Mouse (Mus musculus): ENCODE data around the gene Ankrd13d. TPM values are rescaled to one million over a fixed set of nuclear protein-coding genes. Genes with fewer than 3 reads are reported as not detected.

Ankrd13d gene
- total and polyA plus RNA-seq, 3 experiments = 3.8 to 55.1 (median 13.2) TPM

DNA sequence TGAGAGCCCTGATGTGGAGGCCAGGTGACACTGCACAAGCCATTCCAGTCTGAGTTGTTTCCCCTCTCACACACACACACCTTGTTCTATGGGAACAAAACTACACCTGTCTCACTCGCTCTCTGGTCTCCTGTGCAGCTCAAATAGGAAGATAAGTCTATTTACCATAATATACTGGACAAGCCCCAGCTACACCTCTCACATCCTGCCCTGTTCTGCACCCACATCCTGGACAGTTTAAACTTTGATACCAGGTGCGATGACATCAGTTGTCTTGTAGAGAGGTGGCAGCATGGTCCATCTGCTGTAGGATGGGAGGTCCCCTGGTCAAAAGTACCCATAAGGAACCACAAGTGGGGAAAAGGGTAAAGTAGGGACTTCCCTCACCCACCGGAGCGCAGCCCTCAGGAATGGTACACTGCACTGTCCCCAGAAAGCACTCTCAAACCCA lies 22.0 kb upstream of the Ankrd13d start (continued):
- TF ChIP-seq GABPA (IDR thresholded peaks at IDR 0.05; ENCODE audit: insufficient replicate concordance, low read depth, low read length) = no peak
- TF ChIP-seq NRF1 (IDR thresholded peaks at IDR 0.05; ENCODE audit: low read depth, low read length) = no peak
- peak; percentile 97 for TF ChIP-seq TCF12 (IDR thresholded peaks at IDR 0.05; ENCODE audit: low read depth, low read length)
- peak; percentile 45 for TF ChIP-seq NELFE (IDR thresholded peaks at IDR 0.05; ENCODE audit: low read depth, low read length)
- TF ChIP-seq TBP (conservative IDR thresholded peaks at IDR 0.05; ENCODE audit: low read depth, low read length) = peak; percentile 64; the same call in 1 of the 2 replicates
- TF ChIP-seq ZC3H11A (IDR thresholded peaks at IDR 0.05; ENCODE audit: low read depth, low read length) = no peak
- peak; percentile 70 for TF ChIP-seq BHLHE40 (IDR thresholded peaks at IDR 0.05; ENCODE audit: low read depth, low read length)
- TF ChIP-seq MYC (IDR thresholded peaks at IDR 0.05; ENCODE audit: low read depth, low read length) = peak; percentile 72
- TF ChIP-seq PAX5 (IDR thresholded peaks at IDR 0.05; ENCODE audit: low read length) = no peak
- peak; percentile 76 for TF ChIP-seq MAX (IDR thresholded peaks at IDR 0.05; ENCODE audit: low read length)
- peak; percentile 90 for TF ChIP-seq IRF4 (IDR thresholded peaks at IDR 0.05; ENCODE audit: low read depth, low read length)
- TF ChIP-seq MEF2A (IDR thresholded peaks at IDR 0.05; ENCODE audit: borderline replicate concordance, low read depth, low read length) = peak; percentile 85; the same call in 1 of the 2 replicates
- no peak for TF ChIP-seq HCFC1 (IDR thresholded peaks at IDR 0.05; ENCODE audit: low read depth, low read length)
- no peak for TF ChIP-seq USF2 (conservative IDR thresholded peaks at IDR 0.05; ENCODE audit: low read depth, low read length)
- TF ChIP-seq CTCF (conservative IDR thresholded peaks at IDR 0.05 in 1 of 2, IDR thresholded peaks at IDR 0.05 in 1 of 2; ENCODE audit: low read depth in 2 of 2, low read length in 2 of 2) = peak in 1 of 2 experiments; percentile 5; a peak in 1 of 4 replicates
- no peak for TF ChIP-seq ZNF384 (IDR thresholded peaks at IDR 0.05; ENCODE audit: low read depth, low read length)
- TF ChIP-seq POLR2A (IDR thresholded peaks at IDR 0.05; ENCODE audit: low read depth, low read length) = peak; percentile 60

DNA sequence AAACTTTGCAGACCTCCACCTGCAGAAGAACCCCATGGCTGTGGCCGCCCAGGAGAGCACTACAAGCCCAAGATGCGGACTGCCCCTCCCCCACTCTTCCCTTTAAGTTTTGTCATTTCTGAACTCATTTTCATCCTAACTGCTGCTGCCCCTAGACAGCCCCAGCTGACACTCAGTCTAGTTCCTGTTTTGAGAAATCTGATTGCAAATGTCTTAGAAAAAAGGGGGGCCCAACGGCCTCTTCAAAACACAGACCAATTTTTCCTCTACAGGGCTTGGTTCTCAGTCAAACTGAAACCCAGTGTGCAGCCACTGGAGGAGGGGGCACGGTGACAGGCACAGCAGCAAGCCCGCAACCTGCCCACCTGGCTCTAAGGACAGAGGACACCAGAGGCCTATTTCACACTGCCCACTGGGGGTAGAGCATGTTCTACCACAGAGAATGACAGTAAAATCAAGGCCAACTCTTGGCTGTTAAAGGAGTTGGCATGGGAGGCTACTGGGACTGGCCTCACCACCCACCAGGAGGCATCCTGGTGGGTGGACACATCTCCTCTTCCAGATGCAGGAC lies 21.4 kb upstream of the Ankrd13d start:
- in situ Hi-C loops (cut with MboI; ENCODE audit: low pct_ligation_motif_present, low pct_unique_long_range_greater_than_20kb, low sequenced_read_pairs) = no loop called here
- no peaks in the 10 kb centered on the region for H3K27me3 ChIP-seq (replicated peaks)
- DNase-seq (ENCODE audit: extremely low read depth) = peak; percentile 97
- H3K27ac ChIP-seq (ENCODE audit: insufficient read depth, low read depth) = peak overlapping the region; percentile 99
- H3K36me3 ChIP-seq (replicated peaks in 1 of 2; ENCODE audit: control insufficient read depth in 1 of 2, insufficient read depth in 1 of 2, low read length in 1 of 2) = peaks cover 8 to 21% of the 10 kb centered on the region in 2 experiments
- peak overlapping the region; percentile 92 for H3K4me2 ChIP-seq (ENCODE audit: insufficient read depth, low read depth, poor library complexity, severe bottlenecking)
- H3K79me2 ChIP-seq (replicated peaks; ENCODE audit: control insufficient read depth, extremely low read depth, insufficient read depth, poor library complexity, severe bottlenecking) = peaks cover 57% of the 10 kb centered on the region
- peaks cover 21 to 60% of the 10 kb centered on the region in 2 experiments for H3K4me1 ChIP-seq (ENCODE audit: control insufficient read depth in 1 of 2, insufficient read depth in 2 of 2)
- H3K4me3 ChIP-seq (replicated peaks in 1 of 3; ENCODE audit: low read depth in 2 of 3, low read length in 2 of 3, poor library complexity in 1 of 3) = peak overlapping the region; percentile 87 to 98 (median 89)
- dilution Hi-C loops (cut with MboI; ENCODE audit: extremely low pct_ligation_motif_present, extremely low pct_unique_long_range_greater_than_20kb, low sequenced_read_pairs) = no loop called here
- H3K9ac ChIP-seq (ENCODE audit: insufficient read depth, low read depth) = peak overlapping the region; percentile 100
- H3K9me3 ChIP-seq (replicated peaks; ENCODE audit: low read length) = no peaks in the 10 kb centered on the region
- TF ChIP-seq HCFC1 (IDR thresholded peaks at IDR 0.05; ENCODE audit: low read depth, low read length) (peak; percentile 64), JUN (IDR thresholded peaks at IDR 0.05; ENCODE audit: insufficient read depth, low read depth, low read length) (peak; percentile 92), MAFK (IDR thresholded peaks at IDR 0.05; ENCODE audit: insufficient replicate concordance, low read length) (peak; percentile 81), ZKSCAN1 (IDR thresholded peaks at IDR 0.05; ENCODE audit: borderline replicate concordance, low read depth, low read length) (no peak), MAX (IDR thresholded peaks at IDR 0.05; ENCODE audit: low read length) (peak; percentile 61), ETS1 (conservative IDR thresholded peaks at IDR 0.05; ENCODE audit: low read depth, low read length) (peak; percentile 100), USF2 (conservative IDR thresholded peaks at IDR 0.05; ENCODE audit: low read depth, low read length) (no peak), POLR2AphosphoS2 (IDR thresholded peaks at IDR 0.05; ENCODE audit: low read depth, low read length) (0 out of 2 replicates have a peak, but pooled peaks have one; percentile 28), POLR2A (IDR thresholded peaks at IDR 0.05; ENCODE audit: low read depth, low read length) (no peak; the same call in none of the 2 replicates), EP300 (IDR thresholded peaks at IDR 0.05; ENCODE audit: low read length) (peak; percentile 99), NELFE (IDR thresholded peaks at IDR 0.05; ENCODE audit: low read depth, low read length) (peak; percentile 57; the same call in 1 of the 2 replicates), CHD1 (IDR thresholded peaks at IDR 0.05; ENCODE audit: low read depth, low read length) (no peak; the same call in 1 of the 2 replicates), USF1 (IDR thresholded peaks at IDR 0.05; ENCODE audit: low read depth, low read length) (no peak), KAT2A (IDR thresholded peaks at IDR 0.05; ENCODE audit: insufficient replicate concordance, low read length) (0 out of 2 replicates have a peak, but pooled peaks have one; percentile 59), MEF2A (IDR thresholded peaks at IDR 0.05; ENCODE audit: borderline replicate concordance, low read depth, low read length) (peak; percentile 97), NRF1 (IDR thresholded peaks at IDR 0.05; ENCODE audit: low read depth, low read length) (peak; percentile 43; the same call in 1 of the 2 replicates), ZMIZ1 (IDR thresholded peaks at IDR 0.05; ENCODE audit: low read depth, low read length) (peak; percentile 66), ZNF384 (IDR thresholded peaks at IDR 0.05; ENCODE audit: low read depth, low read length) (peak; percentile 88), BHLHE40 (IDR thresholded peaks at IDR 0.05; ENCODE audit: low read depth, low read length) (peak; percentile 95), TCF12 (IDR thresholded peaks at IDR 0.05; ENCODE audit: low read depth, low read length) (peak; percentile 100), IRF4 (IDR thresholded peaks at IDR 0.05; ENCODE audit: low read depth, low read length) (peak; percentile 100), SIN3A (IDR thresholded peaks at IDR 0.05; ENCODE audit: low read length) (peak; percentile 99), CTCF (conservative IDR thresholded peaks at IDR 0.05 in 1 of 2, IDR thresholded peaks at IDR 0.05 in 1 of 2; ENCODE audit: low read depth in 2 of 2, low read length in 2 of 2) (no peak; a peak in 1 of 4 replicates), SMC3 (IDR thresholded peaks at IDR 0.05; ENCODE audit: low read depth, low read length) (peak; percentile 33), MXI1 (IDR thresholded peaks at IDR 0.05; ENCODE audit: low read depth, low read length) (peak; percentile 56), ELF1 (IDR thresholded peaks at IDR 0.05; ENCODE audit: low read depth, low read length) (peak; percentile 79), GABPA (IDR thresholded peaks at IDR 0.05; ENCODE audit: insufficient replicate concordance, low read depth, low read length) (no peak), UBTF (IDR thresholded peaks at IDR 0.05; ENCODE audit: low read depth, low read length) (peak; percentile 50; the same call in 1 of the 2 replicates), ZC3H11A (IDR thresholded peaks at IDR 0.05; ENCODE audit: low read depth, low read length) (no peak)
